Mouse (Mus musculus) E14TG2a.4 (cell line): ENCODE data around the gene Castor1.

Experiments
- CTCF ChIP-seq: conservative IDR thresholded peaks from 2 replicates; pipeline ENCODE4 v1.5.1; 2014; ENCODE audit warnings: low read length
- NANOG ChIP-seq: IDR thresholded peaks from 2 replicates; pipeline ENCODE4 v1.6.1; 2014; ENCODE audit warnings: borderline replicate concordance, low read length, mixed read lengths

DNA sequence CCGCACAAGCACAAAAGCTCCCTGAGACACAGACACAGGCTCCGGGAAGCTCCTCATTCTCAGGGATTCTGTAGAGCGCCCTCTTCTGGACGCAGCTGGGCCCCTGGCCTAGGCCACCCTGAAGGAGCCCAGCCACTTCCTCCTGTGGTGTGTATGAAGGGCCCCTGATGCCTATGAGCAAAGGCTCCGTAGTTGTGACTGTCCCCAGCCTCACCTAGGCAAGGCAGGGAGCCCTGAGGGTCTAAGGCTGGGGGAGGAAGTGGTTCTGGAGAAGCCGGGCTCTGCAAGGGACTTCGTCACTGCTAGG lies 43.1 kb downstream of the Castor1 start:
- no peak for TF ChIP-seq NANOG
- peak; percentile 60 for TF ChIP-seq CTCF
